Mouse (Mus musculus) liver, embryonic 15.5 days (tissue): ENCODE measurements around the gene Mvb12b. TPM values are rescaled to one million over a fixed set of nuclear protein-coding genes. Genes with fewer than 3 reads are reported as not detected.

Source experiments
- ATAC-seq: fragments of 200-750 bp; cut with Nextera tagmentation; 2 replicates; pipeline ENCODE4 v1.8.0; 2017; ENCODE audit warnings: moderate number of reproducible peaks, mild to moderate bottlenecking, moderate library complexity; ENCODE audit not compliant: insufficient read depth
- H3K27ac ChIP-seq: fragments of 300-500 bp; sonication (generic); replicated peaks from 2 replicates; pipeline ENCODE4 v1.5.1; 2015; ENCODE audit warnings: mild to moderate bottlenecking, inconsistent platforms
- H3K27me3 ChIP-seq: fragments of 300-500 bp; sonication (generic); 2 replicates; pipeline ENCODE4 v1.6.1; 2015; ENCODE audit warnings: mild to moderate bottlenecking, inconsistent platforms
- H3K36me3 ChIP-seq: fragments of 300-500 bp; sonication (generic); replicated peaks from 2 replicates; pipeline ENCODE4 v1.6.1; 2015; ENCODE audit warnings: moderate library complexity, mild to moderate bottlenecking, inconsistent platforms
- H3K4me1 ChIP-seq: fragments of 300-500 bp; sonication (generic); replicated peaks from 2 replicates; pipeline ENCODE4 v1.6.1; 2015; ENCODE audit warnings: inconsistent platforms
- H3K4me2 ChIP-seq: fragments of 300-500 bp; sonication (generic); 2 replicates; pipeline ENCODE4 v1.6.1; 2015; ENCODE audit warnings: moderate library complexity, mild to moderate bottlenecking, inconsistent platforms
- H3K4me3 ChIP-seq: fragments of 300-500 bp; sonication (generic); replicated peaks from 2 replicates; pipeline ENCODE4 v1.5.1; 2015; ENCODE audit warnings: mild to moderate bottlenecking, inconsistent platforms
- H3K9ac ChIP-seq: fragments of 300-500 bp; sonication (generic); 2 replicates; pipeline ENCODE4 v1.6.1; 2015; ENCODE audit warnings: moderate library complexity, mild to moderate bottlenecking, inconsistent platforms
- H3K9me3 ChIP-seq: fragments of 300-500 bp; sonication (generic); replicated peaks from 2 replicates; pipeline ENCODE4 v1.6.1; 2016; ENCODE audit warnings: inconsistent platforms
- WGBS: fragments of 180-500 bp; shearing (Covaris S2); methylation state at CpG from one replicate; pipeline ENCODE4 v1.1.7; 2015; ENCODE audit warnings: mixed read lengths; ENCODE audit not compliant: insufficient replicate concordance; 5-methylcytosine and 5-hydroxymethylcytosine counted together
- polyA plus RNA-seq: library from polyadenylated mRNA; unstranded; fragments of >200 nt; fragmentation: Nextera tagmentation; extraction: Ambion mirVana; gene quantifications from 2 replicates; pipeline ENCODE4 v1.2.1, GENCODE M21; 2015

Mvb12b gene
- polyA plus RNA-seq, 1 experiment from 2014 or later, result 11.3 TPM

- Histone ChIP-seq H3K4me2 (no peak overlapping the region), H3K27ac (peak overlapping the region; percentile 38; the same call in 1 of the 2 replicates), H3K4me1 (peaks cover 25% of the 10 kb centered on the region), H3K27me3 (no peaks in the 10 kb centered on the region), H3K9me3 (no peaks in the 10 kb centered on the region), H3K4me3 (no peak overlapping the region), H3K9ac (no peak overlapping the region), H3K36me3 (peaks cover 28% of the 10 kb centered on the region)
- peak; percentile 58 for ATAC-seq
- WGBS, result 34% methylated on average over 13 of the region's 13 CpGs
Measured at GRCm38 (mm10) chr2:33821677-33822607, 65.8 kb downstream of the Mvb12b start.

GRCm38 (mm10) chr2:33820450-33820849 is 67.3 kb downstream of the Mvb12b start:
- Histone ChIP-seq H3K4me1 (peaks cover 18% of the 10 kb centered on the region), H3K9me3 (no peaks in the 10 kb centered on the region), H3K4me3 (no peak overlapping the region), H3K4me2 (no peak overlapping the region), H3K9ac (no peak overlapping the region), H3K36me3 (peaks cover 17% of the 10 kb centered on the region), H3K27ac (no peak overlapping the region), H3K27me3 (no peaks in the 10 kb centered on the region)
- ATAC-seq, result no peak
- 81% methylated on average over 3 of the region's 3 CpGs for WGBS

- Histone ChIP-seq H3K4me1 (peaks cover 14% of the 10 kb centered on the region), H3K27me3 (no peaks in the 10 kb centered on the region), H3K9me3 (no peaks in the 10 kb centered on the region), H3K4me3 (no peak overlapping the region), H3K9ac (no peak overlapping the region), H3K36me3 (peaks cover 13% of the 10 kb centered on the region), H3K27ac (no peak overlapping the region), H3K4me2 (no peak overlapping the region)
- whole genome bisulfite sequencing, result 86% methylated on average over 5 of the region's 5 CpGs
- no peak for ATAC-seq
Measured at GRCm38 (mm10) chr2:33820037-33820436, 67.7 kb downstream of the Mvb12b start.

- H3K4me2 ChIP-seq, result no peak overlapping the region
- H3K4me3 ChIP-seq, result no peak overlapping the region
- no peak overlapping the region for H3K9ac ChIP-seq
- ATAC-seq, result no peak
- H3K4me1 ChIP-seq, result peaks cover 9% of the 10 kb centered on the region
- 0 out of 2 replicates have a peak, but pooled peaks cover 3% of the 10 kb centered on the region for H3K36me3 ChIP-seq
- 80% methylated on average over 2 of the region's 2 CpGs for WGBS
- no peaks in the 10 kb centered on the region for H3K9me3 ChIP-seq
- H3K27me3 ChIP-seq, result no peaks in the 10 kb centered on the region
- H3K27ac ChIP-seq, result no peak overlapping the region
Measured at GRCm38 (mm10) chr2:33818385-33818784, 69.4 kb downstream of the Mvb12b start.

- peaks cover 9% of the 10 kb centered on the region for H3K4me1 ChIP-seq
- no peak overlapping the region for H3K27ac ChIP-seq
- no peaks in the 10 kb centered on the region for H3K9me3 ChIP-seq
- H3K36me3 ChIP-seq, result 0 out of 2 replicates have a peak, but pooled peaks cover 3% of the 10 kb centered on the region
- ATAC-seq, result no peak
- no peak overlapping the region for H3K9ac ChIP-seq
- H3K4me3 ChIP-seq, result no peak overlapping the region
- H3K4me2 ChIP-seq, result no peak overlapping the region
- 74% methylated on average over 9 of the region's 9 CpGs for WGBS
- H3K27me3 ChIP-seq, result no peaks in the 10 kb centered on the region
Measured at GRCm38 (mm10) chr2:33817663-33818346, 69.9 kb downstream of the Mvb12b start.

- no peak overlapping the region for H3K27ac ChIP-seq
- 71% methylated on average over 4 of the region's 4 CpGs for WGBS
- H3K36me3 ChIP-seq, result 0 out of 2 replicates have a peak, but pooled peaks cover 3% of the 10 kb centered on the region
- no peak overlapping the region for H3K4me3 ChIP-seq
- H3K4me2 ChIP-seq, result no peak overlapping the region
- ATAC-seq, result no peak
- no peak overlapping the region for H3K9ac ChIP-seq
- H3K9me3 ChIP-seq, result no peaks in the 10 kb centered on the region
- no peaks in the 10 kb centered on the region for H3K27me3 ChIP-seq
- peaks cover 7% of the 10 kb centered on the region for H3K4me1 ChIP-seq
Measured at GRCm38 (mm10) chr2:33817080-33817479, 70.7 kb downstream of the Mvb12b start.

GRCm38 (mm10) chr2:33814581-33814980 is 73.2 kb downstream of the Mvb12b start:
- 83% methylated on average over 8 of the region's 8 CpGs for WGBS
- ATAC-seq, result no peak
- no peaks in the 10 kb centered on the region for H3K27me3 ChIP-seq

GRCm38 (mm10) chr2:33813501-33814240 is 74.1 kb downstream of the Mvb12b start:
- Histone ChIP-seq H3K4me2 (no peak overlapping the region), H3K9ac (no peak overlapping the region)
- whole genome bisulfite sequencing, result 71% methylated on average over 8 of the region's 8 CpGs

More at GRCm38 (mm10) chr2:33814581-33814980, 73.2 kb downstream of the Mvb12b start:
- H3K9me3 ChIP-seq, result no peaks in the 10 kb centered on the region
- no peak overlapping the region for H3K4me3 ChIP-seq
- H3K4me2 ChIP-seq, result no peak overlapping the region
- no peaks in the 10 kb centered on the region for H3K4me1 ChIP-seq
- H3K27ac ChIP-seq, result no peak overlapping the region
- H3K36me3 ChIP-seq, result 0 out of 2 replicates have a peak, but pooled peaks cover 3% of the 10 kb centered on the region
- H3K9ac ChIP-seq, result no peak overlapping the region

GRCm38 (mm10) chr2:33812980-33813379 is 74.8 kb downstream of the Mvb12b start:
- H3K4me1 ChIP-seq, result no peaks in the 10 kb centered on the region
- no peaks in the 10 kb centered on the region for H3K36me3 ChIP-seq
- H3K4me2 ChIP-seq, result no peak overlapping the region
- no peak overlapping the region for H3K4me3 ChIP-seq
- H3K27ac ChIP-seq, result no peak overlapping the region
- no peaks in the 10 kb centered on the region for H3K27me3 ChIP-seq
- 82% methylated on average over 11 of the region's 11 CpGs for WGBS
- H3K9ac ChIP-seq, result no peak overlapping the region
- no peaks in the 10 kb centered on the region for H3K9me3 ChIP-seq
- no peak for ATAC-seq

More at GRCm38 (mm10) chr2:33813501-33814240, 74.1 kb downstream of the Mvb12b start:
- no peaks in the 10 kb centered on the region for H3K9me3 ChIP-seq
- ATAC-seq, result no peak
- H3K27ac ChIP-seq, result no peak overlapping the region
- no peaks in the 10 kb centered on the region for H3K4me1 ChIP-seq
- H3K4me3 ChIP-seq, result no peak overlapping the region
- H3K36me3 ChIP-seq, result no peaks in the 10 kb centered on the region
- H3K27me3 ChIP-seq, result no peaks in the 10 kb centered on the region

- Histone ChIP-seq H3K36me3 (no peaks in the 10 kb centered on the region), H3K27ac (no peak overlapping the region), H3K4me1 (no peaks in the 10 kb centered on the region), H3K4me2 (no peak overlapping the region), H3K27me3 (no peaks in the 10 kb centered on the region), H3K9me3 (no peaks in the 10 kb centered on the region), H3K4me3 (no peak overlapping the region), H3K9ac (no peak overlapping the region)
- ATAC-seq, result no peak
- 83% methylated on average over 17 of the region's 17 CpGs for WGBS
Measured at GRCm38 (mm10) chr2:33811349-33811890, 76.3 kb downstream of the Mvb12b start.
